ENCODE assay signal across 15 mouse cellular contexts in the genomic region with DNA sequence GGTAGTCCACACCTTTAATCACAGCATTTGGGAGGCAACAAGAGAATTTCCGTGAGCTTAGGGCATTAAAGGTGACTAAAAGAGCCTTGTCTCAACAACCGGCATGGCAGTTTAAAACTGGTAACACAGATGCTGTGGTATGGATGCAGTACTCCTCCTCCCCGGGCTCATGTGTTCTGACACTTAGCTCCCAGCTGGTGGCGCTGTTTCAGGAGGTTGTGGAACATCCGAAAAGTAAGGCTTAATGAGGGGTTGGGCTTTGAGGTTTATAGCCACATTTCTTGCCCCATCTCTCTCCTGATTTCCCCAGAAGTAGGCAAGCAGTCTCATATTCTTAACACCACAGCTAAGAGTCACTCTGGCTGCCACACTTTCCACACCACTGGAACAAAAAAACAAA. TPM values are rescaled to one million over a fixed set of nuclear protein-coding genes. Genes with fewer than 3 reads are reported as not detected.
DNase-seq lines count a peak whose midpoint lies in the region; ATAC-seq and TF ChIP-seq lines count a peak whose summit lies in the region.
"Had no signal": no experiment of that assay in that cellular context is flagged by ENCODE, and none has a peak within 500 bp of the region (broad histone marks: within the 10 kb centered on the region; RNA-seq: fewer than 3 reads in every experiment).

No protein-coding gene starts in this region.

- H3K36me3 ChIP-seq in heart, adult 2 months (ENCODE audit: control insufficient read depth, insufficient read depth, low read length) = peaks cover 12% of the 10 kb centered on the region
- H3K36me3 ChIP-seq in small intestine, adult 2 months (ENCODE audit: control insufficient read depth, insufficient read depth, low read length) = no peaks in the 10 kb centered on the region
- H3K36me3 ChIP-seq: stomach, embryonic 15.5 days had no signal

- WGBS in heart, adult 2 months = 88% methylated on average over 5 of the region's 5 CpGs
- 90% methylated on average over 5 of the region's 5 CpGs for WGBS in small intestine, adult 2 months

- TF ChIP-seq CTCF in heart, adult 2 months (IDR thresholded peaks at IDR 0.05) = peak; percentile 42
- peak; percentile 20; the same call in 1 of the 2 replicates for TF ChIP-seq CTCF in small intestine, adult 2 months (IDR thresholded peaks at IDR 0.05; ENCODE audit: extremely low read depth, insufficient read length, insufficient replicate concordance, low read depth, low read length)

- ATAC-seq in frontal cortex, adult (ENCODE audit: low TSS enrichment) = no peak

- DNase-seq in heart, adult 2 months = no peak
- no peak for DNase-seq in heart, postnatal 4 days
- DNase-seq in lung, postnatal 10 days = peak; percentile 16
- no peak for DNase-seq in lung, postnatal 14 days
- DNase-seq in R1 (ENCODE audit: low read depth, low spot score) = peak; percentile 70
- no peak for DNase-seq in cerebellum, adult 11-12 months
- DNase-seq: heart, adult 18-20 months; heart, postnatal 14 days; kidney, adult 18-20 months; midbrain, embryonic 14.5 days had no signal

- H3K27ac ChIP-seq in heart, adult 2 months = no peak overlapping the region
- H3K27ac ChIP-seq in small intestine, adult 2 months (ENCODE audit: insufficient read depth, low read depth, low read length) = no peak overlapping the region
- H3K27ac ChIP-seq: embryonic facial prominence, embryonic 15.5 days; neural tube, embryonic 15.5 days; stomach, embryonic 15.5 days had no signal

- TF ChIP-seq EP300 in heart, adult 2 months (IDR thresholded peaks at IDR 0.05; ENCODE audit: insufficient read depth, low read depth, low read length) = no peak

- TF ChIP-seq POLR2A in heart, adult 2 months (IDR thresholded peaks at IDR 0.05; ENCODE audit: insufficient read depth, low read depth, low read length) = no peak
- no peak for TF ChIP-seq POLR2A in small intestine, adult 2 months (IDR thresholded peaks at IDR 0.05; ENCODE audit: low read depth, low read length)

- H3K4me3 ChIP-seq in heart, adult 2 months = no peak overlapping the region
- no peak overlapping the region for H3K4me3 ChIP-seq in small intestine, adult 2 months (ENCODE audit: low read depth, low read length)
- H3K4me3 ChIP-seq: embryonic facial prominence, embryonic 15.5 days; neural tube, embryonic 15.5 days; stomach, embryonic 15.5 days had no signal

- peaks cover 9% of the 10 kb centered on the region for H3K4me1 ChIP-seq in heart, adult 2 months (ENCODE audit: control insufficient read depth, insufficient read depth, low read length)
- H3K4me1 ChIP-seq in small intestine, adult 2 months (ENCODE audit: control insufficient read depth, insufficient read depth, insufficient read length, low read length) = peaks cover 6% of the 10 kb centered on the region; the same call in 1 of the 2 replicates
- H3K4me1 ChIP-seq: embryonic facial prominence, embryonic 15.5 days; stomach, embryonic 15.5 days had no signal

- intact Hi-C loops in heart, adult 2 months (cut with DNase I) = no loop called here

- no peaks in the 10 kb centered on the region for H3K27me3 ChIP-seq in heart, adult 2 months (ENCODE audit: control insufficient read depth, insufficient read depth, low read length)
- H3K27me3 ChIP-seq in small intestine, adult 2 months (ENCODE audit: control insufficient read depth, insufficient read depth, low read length) = no peaks in the 10 kb centered on the region
- H3K27me3 ChIP-seq: embryonic facial prominence, embryonic 15.5 days; neural tube, embryonic 15.5 days; stomach, embryonic 15.5 days had no signal

- H3K79me2 ChIP-seq in heart, adult 2 months (replicated peaks; ENCODE audit: control insufficient read depth, insufficient read depth, low read length) = peaks cover 8% of the 10 kb centered on the region

- H3K9ac ChIP-seq in heart, adult 2 months (ENCODE audit: low read depth, low read length) = no peak overlapping the region
- H3K9ac ChIP-seq: embryonic facial prominence, embryonic 15.5 days; neural tube, embryonic 15.5 days; stomach, embryonic 15.5 days had no signal

RNA-seq across cellular contexts. Expression of gene Mef2a, which starts 16.8 kb away (rescaled TPM):
- total RNA-seq in heart, adult 2 months (2021) = 100 to 1,000 TPM; 134 to 141 TPM
- polyA plus RNA-seq in heart, adult 2 months (2012; rRNA removed) = 73.4 and 107 TPM in 2 replicates
- total RNA-seq in heart, postnatal 4 days (2021) = 100 to 1,000 TPM; 250 to 257 TPM
- polyA plus RNA-seq in small intestine, adult 2 months (2012; rRNA removed) = 6.6 and 16.0 TPM in 2 replicates

Comparison
In these comparisons a context has a peak if more than half of its experiments do, and no peak if none do; other contexts are left out.
1. DNase-seq: peak in lung, postnatal 10 days (single experiment) and R1 (single experiment); none in heart, adult 2 months (0 of 2), heart, postnatal 4 days (single experiment), lung, postnatal 14 days (single experiment) and cerebellum, adult 11-12 months (single experiment).